Comparison of ENCODE assay signal across 21 mouse cellular contexts in genomic region chr7:53115781-53116180, GRCm38 (mm10).
"Had no signal": no experiment of that assay in that cellular context is flagged by ENCODE, and none has a peak within 500 bp of the region (broad histone marks: within the 10 kb centered on the region; RNA-seq: fewer than 3 reads in every experiment).

No protein-coding gene starts in this region.

- H3K27ac ChIP-seq: kidney, postnatal 0 days; layer of hippocampus, adult 2 months; limb, embryonic 10.5 days; limb, embryonic 13.5 days; liver, embryonic 12.5 days; liver, embryonic 15.5 days; lung, embryonic 15.5 days; midbrain, embryonic 12.5 days had no signal

- ATAC-seq: intestine, postnatal 0 days; liver, embryonic 12.5 days had no signal

- H3K9ac ChIP-seq: limb, embryonic 13.5 days; liver, embryonic 12.5 days; liver, embryonic 15.5 days; lung, embryonic 15.5 days; midbrain, embryonic 12.5 days had no signal

- H3K27me3 ChIP-seq: limb, embryonic 13.5 days; liver, embryonic 12.5 days; liver, embryonic 15.5 days; lung, embryonic 15.5 days; megakaryocyte, embryonic 14.5 days; midbrain, embryonic 12.5 days had no signal

- H3K36me3 ChIP-seq: limb, embryonic 10.5 days; limb, embryonic 13.5 days; liver, embryonic 12.5 days; liver, embryonic 15.5 days; lung, embryonic 15.5 days; midbrain, embryonic 12.5 days had no signal

- H3K4me1 ChIP-seq: limb, embryonic 10.5 days; limb, embryonic 13.5 days; liver, embryonic 12.5 days; liver, embryonic 15.5 days; lung, embryonic 15.5 days; megakaryocyte, embryonic 14.5 days; midbrain, embryonic 12.5 days had no signal

- H3K4me2 ChIP-seq: limb, embryonic 13.5 days; liver, embryonic 12.5 days; liver, embryonic 15.5 days; lung, embryonic 15.5 days; midbrain, embryonic 12.5 days had no signal

- H3K9me3 ChIP-seq: limb, embryonic 10.5 days; limb, embryonic 13.5 days; liver, embryonic 12.5 days; liver, embryonic 15.5 days; lung, embryonic 15.5 days; megakaryocyte, embryonic 14.5 days; midbrain, embryonic 12.5 days had no signal

- H3K4me3 ChIP-seq: layer of hippocampus, adult 2 months; limb, embryonic 10.5 days; limb, embryonic 13.5 days; liver, embryonic 12.5 days; liver, embryonic 15.5 days; lung, embryonic 15.5 days; megakaryocyte, embryonic 14.5 days; midbrain, embryonic 12.5 days had no signal

- DNase-seq: kidney, adult 2 months; kidney, postnatal 25 days; layer of hippocampus, adult 9-11 months; liver; lung, adult 18-20 months; lung, postnatal 10 days; lung, postnatal 36 days; right cerebral cortex, postnatal 25 days; spleen, adult 18-20 months; thymus, adult 18-20 months; thymus, postnatal 36 days had no signal
